Mouse (Mus musculus): ENCODE measurements around the gene Mypn.

Mypn gene

DNA sequence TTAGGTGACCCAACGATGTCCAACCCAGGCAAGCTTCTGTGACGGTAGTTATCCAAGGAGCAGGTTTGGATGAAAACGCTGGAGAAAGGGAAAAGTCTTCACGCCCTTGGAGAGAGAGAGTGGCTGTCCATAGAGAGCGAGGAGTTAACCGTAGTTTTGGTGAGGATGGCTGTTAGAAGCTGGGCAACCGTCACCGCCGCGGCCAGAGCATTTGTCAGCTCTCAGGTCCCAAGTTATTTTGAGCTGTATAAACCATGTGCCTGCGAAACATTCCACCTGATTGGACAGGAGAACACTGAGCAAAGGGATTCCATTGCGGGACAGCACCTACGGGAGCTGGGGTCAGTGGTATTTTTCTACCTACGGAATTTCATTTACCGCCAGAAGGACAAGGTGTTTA lies at the start of gene Mypn:
TSS of gene Mypn (minus strand) at position 225 of the 400 bp plus-strand sequence.
- no peak for DNase-seq (ENCODE audit: low read depth)

DNA sequence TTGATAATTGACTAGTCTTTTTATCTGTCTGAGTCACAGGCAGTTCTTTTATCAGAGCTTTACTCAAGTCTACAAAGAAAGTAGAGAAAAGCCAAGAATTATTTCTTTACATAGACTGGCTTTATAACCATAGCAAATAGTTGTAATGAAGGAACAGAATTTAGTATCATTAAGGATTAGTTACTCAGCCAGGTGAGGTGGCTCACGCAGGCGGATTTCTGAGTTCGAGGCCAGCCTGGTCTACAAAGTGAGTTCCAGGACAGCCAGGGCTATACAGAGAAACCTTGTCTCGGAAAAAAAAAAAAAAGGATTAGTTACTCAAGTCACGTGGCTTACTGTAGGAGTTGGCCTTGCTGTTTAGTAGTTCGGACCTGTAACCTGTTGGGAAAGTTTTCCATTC lies 44.7 kb upstream of the Mypn start:
- DNase-seq (ENCODE audit: low read depth), result no peak

GRCm38 (mm10) chr10:63247457-63247856 lies 43.7 kb upstream of the Mypn start:
- no peak for DNase-seq (ENCODE audit: low read depth)

- DNase-seq (ENCODE audit: low read depth), result no peak
These were observed 42.1 kb upstream of the Mypn start for GRCm38 (mm10) chr10:63245846-63246245.

GRCm38 (mm10) chr10:63244746-63245145 lies 41.0 kb upstream of the Mypn start:
- peak; percentile 45 for DNase-seq (ENCODE audit: low read depth)

- peak; percentile 52 for DNase-seq (ENCODE audit: low read depth)
These were observed 40.4 kb upstream of the Mypn start for GRCm38 (mm10) chr10:63244055-63244671.

- peak; percentile 97 for DNase-seq (ENCODE audit: low read depth)
These were observed 39.8 kb upstream of the Mypn start, which contains the start of gene Herc4 for GRCm38 (mm10) chr10:63243493-63244054. Gene Herc4, plus strand, starts transcription at chr10:63243810.

- DNase-seq (ENCODE audit: low read depth), result no peak
These were observed 39.2 kb upstream of the Mypn start for GRCm38 (mm10) chr10:63242798-63243435.

GRCm38 (mm10) chr10:63240868-63241271 lies 37.1 kb upstream of the Mypn start:
- no peak for DNase-seq (ENCODE audit: low read depth)

- DNase-seq (ENCODE audit: low read depth), result no peak
These were observed 36.1 kb upstream of the Mypn start for GRCm38 (mm10) chr10:63239848-63240247.

- DNase-seq (ENCODE audit: low read depth), result no peak
These were observed 34.3 kb upstream of the Mypn start for GRCm38 (mm10) chr10:63238090-63238489.

GRCm38 (mm10) chr10:63237206-63237605 lies 33.5 kb upstream of the Mypn start:
- no peak for DNase-seq (ENCODE audit: low read depth)

DNA sequence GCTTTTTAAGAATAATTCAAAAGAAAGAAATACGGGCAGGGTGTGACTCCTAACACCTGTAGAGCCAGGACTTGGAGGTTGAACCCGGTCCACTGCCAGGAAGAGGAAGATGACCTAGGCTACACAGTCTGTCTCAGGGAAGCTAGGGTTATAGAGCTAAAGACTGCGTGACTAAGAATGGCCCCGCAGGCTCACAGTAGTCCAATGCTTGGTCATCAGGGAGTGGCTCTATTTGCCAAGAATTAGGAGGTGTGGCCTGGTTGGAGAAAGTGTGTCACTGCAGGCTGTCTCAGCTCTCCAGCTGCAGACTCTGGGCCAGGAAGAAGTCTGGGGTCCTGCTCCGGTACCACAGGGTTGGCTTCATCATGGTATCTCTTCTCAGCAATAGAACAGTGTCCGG lies 32.9 kb upstream of the Mypn start:
- no peak for DNase-seq (ENCODE audit: low read depth)

DNA sequence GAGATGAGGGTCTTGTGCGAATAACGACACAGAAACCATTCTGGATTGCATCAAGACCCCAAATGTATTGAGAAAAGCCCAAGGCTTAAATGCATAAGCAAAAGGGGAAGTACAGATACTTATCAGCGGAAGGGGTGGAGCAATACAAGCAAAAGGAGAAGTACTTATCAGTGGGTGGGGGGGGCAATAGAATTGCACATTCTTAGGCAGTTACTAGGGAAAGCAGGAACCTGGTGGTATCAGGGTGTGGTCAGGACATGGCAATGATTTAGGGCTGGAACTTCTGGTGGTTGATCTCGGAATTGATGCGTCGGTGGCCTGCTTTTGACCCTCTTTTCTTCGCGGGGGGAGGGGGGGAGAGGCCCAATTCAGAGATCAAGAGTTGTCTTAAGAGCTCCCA lies 32.1 kb upstream of the Mypn start:
- no peak for DNase-seq (ENCODE audit: low read depth)

- no peak for DNase-seq (ENCODE audit: low read depth)
These were observed 30.4 kb upstream of the Mypn start for GRCm38 (mm10) chr10:63234133-63234532.

GRCm38 (mm10) chr10:63231630-63232029 lies 27.9 kb upstream of the Mypn start:
- peak; percentile 73 for DNase-seq (ENCODE audit: low read depth)

- no peak for DNase-seq (ENCODE audit: low read depth)
These were observed 27.1 kb upstream of the Mypn start for GRCm38 (mm10) chr10:63230854-63231253.

- no peak for DNase-seq (ENCODE audit: low read depth)
These were observed 26.5 kb upstream of the Mypn start for GRCm38 (mm10) chr10:63230266-63230665.

DNA sequence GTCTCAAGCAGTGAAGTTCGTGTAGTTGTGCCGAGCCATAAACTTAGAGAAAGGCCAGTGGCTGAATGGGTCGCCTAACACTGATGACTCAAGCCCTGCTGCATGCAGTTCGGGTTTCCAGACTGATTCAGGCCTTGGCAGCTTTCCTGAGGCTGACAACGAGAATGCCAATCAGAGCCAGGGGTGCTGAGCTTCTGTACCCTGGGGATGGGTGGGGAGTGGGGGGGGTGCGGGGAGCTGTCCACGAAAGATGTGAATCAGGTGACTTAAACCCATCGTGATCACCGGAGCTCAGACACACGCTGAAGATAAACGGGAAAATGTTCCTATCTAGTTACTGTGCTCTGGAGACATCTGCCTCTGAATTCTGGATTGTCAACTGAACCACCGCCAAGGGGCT lies 20.6 kb upstream of the Mypn start:
- no peak for DNase-seq (ENCODE audit: low read depth)

- no peak for DNase-seq (ENCODE audit: low read depth)
These were observed 17.5 kb upstream of the Mypn start for GRCm38 (mm10) chr10:63221081-63221783.

DNA sequence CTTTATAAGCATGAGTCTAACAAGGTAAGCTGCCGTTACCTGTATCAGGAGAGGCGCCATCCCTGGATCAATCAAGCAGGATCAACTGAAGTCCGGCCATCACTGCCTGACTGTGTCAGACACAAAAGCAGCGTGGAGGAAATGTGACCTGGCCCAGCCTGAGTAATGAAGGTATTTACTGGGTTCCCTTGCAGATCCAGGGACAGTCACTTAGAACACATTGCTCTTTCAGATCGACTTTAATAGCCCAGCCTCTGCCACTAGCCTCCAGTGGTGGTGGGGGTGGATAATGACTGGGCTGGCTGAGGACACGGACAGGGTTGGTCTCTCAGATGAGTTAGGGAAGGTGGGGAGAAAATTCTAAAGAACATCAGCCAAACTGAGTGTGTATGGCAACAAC lies 5.1 kb upstream of the Mypn start:
- DNase-seq (ENCODE audit: low read depth), result no peak

- DNase-seq (ENCODE audit: low read depth), result no peak
These were observed 750 bp downstream of the Mypn start for GRCm38 (mm10) chr10:63203002-63203401.

- DNase-seq (ENCODE audit: low read depth), result no peak
These were observed 2.2 kb downstream of the Mypn start for GRCm38 (mm10) chr10:63201534-63201933.

All from naive thymus-derived CD4-positive, alpha-beta T cell, adult 2 months (primary cell).